Mouse (Mus musculus) erythroblast, embryonic 14.5 days (primary cell): ENCODE measurements around the gene Ifi204. TPM values are rescaled to one million over a fixed set of nuclear protein-coding genes. Genes with fewer than 3 reads are reported as not detected.
"Not testable (repeated sequence)": the region's sequence is repeated elsewhere in the genome, so short reads cannot be mapped to it uniquely, and the experiment has no call there.

Experiments used
- H3K27me3 ChIP-seq: 2 replicates; pipeline ENCODE4 v1.6.1; 2012; ENCODE audit warnings: inconsistent platforms; ENCODE audit not compliant: control insufficient read depth
- H3K36me3 ChIP-seq: 2 replicates; pipeline ENCODE4 v1.6.1; 2012; ENCODE audit warnings: mild to moderate bottlenecking, inconsistent platforms; ENCODE audit not compliant: control insufficient read depth
- H3K4me1 ChIP-seq: 2 replicates; pipeline ENCODE4 v1.6.1; 2012; ENCODE audit warnings: inconsistent platforms; ENCODE audit not compliant: control insufficient read depth
- H3K4me3 ChIP-seq: replicated peaks from 2 replicates; pipeline ENCODE3; 2012; ENCODE audit warnings: moderate library complexity, mild to moderate bottlenecking, inconsistent platforms
- H3K9me3 ChIP-seq: 2 replicates; pipeline ENCODE4 v1.6.1; 2012; ENCODE audit warnings: low read length, inconsistent platforms, mixed read lengths; ENCODE audit not compliant: control insufficient read depth
- GATA1 ChIP-seq: IDR thresholded peaks from 2 replicates; pipeline ENCODE4 v1.6.1; 2012; ENCODE audit warnings: low read length, inconsistent platforms, mixed read lengths
- TAL1 ChIP-seq: IDR thresholded peaks from 3 replicates; pipeline ENCODE4 v1.6.1; 2012; ENCODE audit warnings: low read length, inconsistent platforms, mixed read lengths
- polyA plus RNA-seq: library from polyadenylated mRNA; stranded (reverse); fragments of >175 nt; gene quantifications from 2 replicates; pipeline ENCODE4 v1.2.3, GENCODE M21; 2012

The Ifi204 gene
- not detected in 2 replicates for polyA plus RNA-seq

DNA sequence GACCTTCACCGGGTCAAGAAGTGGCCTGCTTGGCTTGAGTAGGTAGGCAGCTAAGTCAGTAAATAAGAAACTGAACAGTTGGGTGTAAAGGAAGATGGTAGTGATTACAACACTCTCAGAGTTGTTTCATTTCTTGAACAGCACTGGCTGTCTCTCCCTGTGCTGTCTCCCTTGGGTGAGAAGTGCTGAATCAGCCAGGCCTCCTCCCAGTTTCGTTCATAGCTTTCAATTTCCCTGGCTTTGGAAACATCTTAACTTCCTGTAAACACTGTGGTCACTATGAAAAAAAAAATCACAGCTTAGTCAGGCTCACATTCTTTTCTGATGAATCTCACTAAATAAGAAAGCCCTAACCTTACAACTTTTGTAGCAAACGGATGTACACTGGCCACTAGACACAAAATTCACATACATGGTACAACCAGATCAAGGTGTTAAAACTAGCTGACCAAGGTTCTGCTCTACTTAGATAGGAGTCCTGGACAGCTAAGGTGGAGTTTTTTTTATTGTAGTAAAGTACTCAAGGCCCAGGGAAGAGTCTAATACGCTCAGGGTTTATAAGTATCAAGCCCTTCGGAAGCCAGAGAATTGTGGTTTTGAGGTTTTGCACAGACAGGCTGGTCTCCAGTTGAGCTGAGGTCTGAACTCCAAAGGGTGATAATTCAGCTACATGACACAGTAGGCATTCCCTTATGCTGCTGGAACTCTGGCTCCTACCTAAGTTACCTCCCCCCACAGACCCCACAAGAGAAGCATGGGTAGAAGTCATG, at the start of gene Ifi204:
TSS of gene Ifi204 (minus strand) at position 96 of the 770 bp plus-strand sequence.
- not testable (repeated sequence) for H3K27me3 ChIP-seq, H3K9me3 ChIP-seq, H3K4me3 ChIP-seq, H3K4me1 ChIP-seq, H3K36me3 ChIP-seq

DNA sequence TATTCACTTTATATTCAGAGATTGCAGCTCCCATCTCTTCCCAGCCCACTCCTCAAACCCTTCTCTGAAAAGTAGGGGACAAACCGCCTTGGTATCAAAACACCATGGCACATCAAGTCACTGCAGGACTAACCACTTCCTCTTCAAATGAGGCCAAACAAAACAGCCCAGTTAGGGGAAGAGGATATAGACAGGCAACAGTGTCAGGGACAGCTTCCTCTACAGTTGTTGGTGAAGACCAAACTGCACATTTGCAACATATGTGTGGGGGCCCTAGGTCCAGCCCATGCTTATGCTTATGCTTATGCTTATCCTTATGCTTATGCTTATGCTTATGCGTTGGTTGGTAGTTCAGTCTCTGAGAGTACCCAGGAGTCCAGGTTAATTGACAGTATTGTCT, 42.6 kb upstream of the Ifi204 start:
- H3K27me3 ChIP-seq, H3K4me3 ChIP-seq, H3K36me3 ChIP-seq, H3K9me3 ChIP-seq, H3K4me1 ChIP-seq: not testable (repeated sequence)

GRCm38 (mm10) chr1:173802689-173803281, 36.0 kb upstream of the Ifi204 start:
- H3K27me3 ChIP-seq, H3K36me3 ChIP-seq, H3K9me3 ChIP-seq, H3K4me3 ChIP-seq, H3K4me1 ChIP-seq: not testable (repeated sequence)

GRCm38 (mm10) chr1:173802207-173802606, 35.5 kb upstream of the Ifi204 start:
- not testable (repeated sequence) for H3K4me1 ChIP-seq, H3K9me3 ChIP-seq, H3K36me3 ChIP-seq

DNA sequence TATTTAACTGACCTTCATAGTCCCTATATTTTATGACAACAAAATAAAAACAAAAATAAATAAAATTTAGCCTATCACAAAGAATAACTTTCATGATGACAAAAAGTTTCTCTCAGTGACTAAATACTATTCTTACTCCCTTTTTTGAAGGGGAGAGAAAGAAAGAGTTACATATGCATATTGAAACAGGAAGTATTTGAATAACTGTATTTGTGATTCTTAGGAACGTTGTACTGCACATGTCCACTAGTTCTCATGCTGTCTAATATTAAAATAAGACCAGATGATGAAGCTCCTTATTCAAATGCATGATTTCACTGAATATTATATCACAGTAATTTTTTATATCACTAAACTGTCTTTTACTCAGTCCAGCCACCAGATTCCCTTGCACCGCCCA, 35.0 kb upstream of the Ifi204 start:
- H3K9me3 ChIP-seq, H3K36me3 ChIP-seq, H3K4me3 ChIP-seq, H3K27me3 ChIP-seq, H3K4me1 ChIP-seq: not testable (repeated sequence)

More at GRCm38 (mm10) chr1:173802207-173802606, 35.5 kb upstream of the Ifi204 start:
- H3K27me3 ChIP-seq, H3K4me3 ChIP-seq: not testable (repeated sequence)

DNA sequence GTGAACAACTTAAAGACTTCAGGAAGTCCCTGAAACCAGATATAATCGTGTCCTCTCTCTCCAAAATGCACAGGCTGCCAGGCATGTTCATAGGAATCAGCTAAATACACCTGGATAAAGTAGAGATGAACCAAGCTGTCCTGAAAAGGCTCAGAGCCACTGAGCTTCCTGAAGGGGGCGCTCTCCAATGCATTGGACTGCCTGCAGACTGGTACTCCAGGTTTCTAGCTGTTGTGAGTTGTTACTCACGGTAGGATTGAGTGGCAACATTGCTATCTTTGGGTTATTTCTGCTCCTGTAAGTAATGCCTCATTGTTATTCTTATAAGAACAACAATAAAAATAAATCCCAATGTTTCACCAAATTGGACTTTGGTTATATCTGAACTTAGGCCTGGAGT, 6.7 kb upstream of the Ifi204 start:
- H3K9me3 ChIP-seq, H3K27me3 ChIP-seq, H3K36me3 ChIP-seq, H3K4me1 ChIP-seq, H3K4me3 ChIP-seq: not testable (repeated sequence)

DNA sequence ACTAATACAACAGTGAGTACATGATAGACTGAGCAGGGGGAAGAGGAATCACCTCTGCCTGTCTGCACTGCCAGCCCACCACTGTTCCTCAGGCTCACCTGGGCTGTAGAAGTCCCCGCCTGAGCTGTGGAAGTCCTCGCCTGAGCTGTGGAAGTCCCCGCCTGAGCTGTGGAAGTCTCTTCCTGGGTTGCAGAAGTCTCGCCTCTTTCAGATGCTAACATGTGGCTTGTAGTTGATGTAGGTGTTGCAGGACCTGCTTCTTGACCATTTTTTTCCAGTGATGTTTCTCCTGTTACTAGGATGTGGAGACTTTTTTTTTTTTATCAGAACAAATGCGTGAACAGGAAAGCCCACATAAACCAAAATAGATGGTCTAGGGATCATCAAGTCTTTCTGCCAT, 6.7 kb downstream of the Ifi204 start:
- not testable (repeated sequence) for H3K4me3 ChIP-seq, H3K36me3 ChIP-seq, H3K4me1 ChIP-seq, H3K9me3 ChIP-seq, H3K27me3 ChIP-seq

DNA sequence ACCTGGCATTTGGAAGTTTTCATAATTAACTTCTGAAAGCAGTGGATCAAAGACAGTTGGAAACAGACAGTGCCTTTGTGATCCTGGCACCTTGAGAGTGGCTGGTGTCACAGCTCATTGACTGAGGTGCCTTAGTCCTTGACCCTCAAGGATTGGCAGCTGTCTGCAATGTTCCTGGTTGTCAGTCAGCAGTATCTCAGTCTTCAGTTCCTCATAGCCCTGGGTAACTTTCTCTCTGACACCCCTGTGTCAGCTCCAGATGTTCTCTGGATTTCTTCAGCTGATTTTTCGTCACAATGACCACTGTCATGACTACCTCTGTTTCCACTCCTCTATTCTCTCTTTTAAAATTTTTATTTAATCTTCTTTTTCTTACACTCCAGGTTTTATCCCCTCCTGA, 24.5 kb downstream of the Ifi204 start:
- H3K4me3 ChIP-seq, result no peak overlapping the region
- no peaks in the 10 kb centered on the region for H3K27me3 ChIP-seq
- no peaks in the 10 kb centered on the region for H3K36me3 ChIP-seq
- no peak for TF ChIP-seq GATA1
- no peak for TF ChIP-seq TAL1
- H3K4me1 ChIP-seq, result no peaks in the 10 kb centered on the region
- H3K9me3 ChIP-seq, result no peaks in the 10 kb centered on the region; the same call in 1 of the 2 replicates

- Histone ChIP-seq H3K27me3 (no peaks in the 10 kb centered on the region), H3K9me3 (no peaks in the 10 kb centered on the region; the same call in 1 of the 2 replicates), H3K4me3 (no peak within 1 kb of the TSS), H3K4me1 (no peaks in the 10 kb centered on the region), H3K36me3 (no peaks in the 10 kb centered on the region)
- no peak for TF ChIP-seq TAL1
- no peak for TF ChIP-seq GATA1
These were observed 25.1 kb downstream of the Ifi204 start, which contains the start of gene Ifi207 for GRCm38 (mm10) chr1:173741656-173742055. Gene Ifi207, minus strand, starts transcription at chr1:173741747.

GRCm38 (mm10) chr1:173740537-173740936, 26.2 kb downstream of the Ifi204 start:
- TF ChIP-seq TAL1 (no peak), GATA1 (no peak)
- no peak overlapping the region for H3K4me3 ChIP-seq
- H3K27me3 ChIP-seq, result no peaks in the 10 kb centered on the region
- no peaks in the 10 kb centered on the region; the same call in 1 of the 2 replicates for H3K9me3 ChIP-seq
- no peaks in the 10 kb centered on the region for H3K4me1 ChIP-seq
- H3K36me3 ChIP-seq, result no peaks in the 10 kb centered on the region
